Mouse (Mus musculus): ENCODE data around the gene Hyal2. TPM values are rescaled to one million over a fixed set of nuclear protein-coding genes. Genes with fewer than 3 reads are reported as not detected.

The Hyal2 gene
- polyA plus RNA-seq, 1 experiment from 2014 or later: 155 TPM

Other genes with a start within 250 kb of the Hyal2 start
- 10.0 and 10.1 TPM in 2 replicates for gene Hemk1, start 229.6 kb upstream of the Hyal2 start, polyA plus RNA-seq (2014; fragmentation: Nextera tagmentation; extraction: Ambion mirVana)
- gene 6430571L13Rik, start 227.3 kb upstream of the Hyal2 start, polyA plus RNA-seq (2014; fragmentation: Nextera tagmentation; extraction: Ambion mirVana): 0.60 and 0.73 TPM in 2 replicates
- 0.12 and 0.26 TPM in 2 replicates for gene Cacna2d2, start 168.3 kb upstream of the Hyal2 start, polyA plus RNA-seq (2014; fragmentation: Nextera tagmentation; extraction: Ambion mirVana)
- gene Tmem115, start 34.0 kb upstream of the Hyal2 start, polyA plus RNA-seq (2014; fragmentation: Nextera tagmentation; extraction: Ambion mirVana): 42.8 and 47.9 TPM in 2 replicates
- gene Cyb561d2, start 25.8 kb upstream of the Hyal2 start, polyA plus RNA-seq (2014; fragmentation: Nextera tagmentation; extraction: Ambion mirVana): 13.1 and 14.1 TPM in 2 replicates
- gene Nprl2, start 25.7 kb upstream of the Hyal2 start, polyA plus RNA-seq (2014; fragmentation: Nextera tagmentation; extraction: Ambion mirVana): 36.5 and 40.9 TPM in 2 replicates
- gene Zmynd10, start 20.6 kb upstream of the Hyal2 start, polyA plus RNA-seq (2014; fragmentation: Nextera tagmentation; extraction: Ambion mirVana): 0.79 and 0.95 TPM in 2 replicates
- gene Rassf1, start 16.4 kb upstream of the Hyal2 start, polyA plus RNA-seq (2014; fragmentation: Nextera tagmentation; extraction: Ambion mirVana): 46.7 and 49.3 TPM in 2 replicates
- gene Tusc2, start 4.7 kb upstream of the Hyal2 start, polyA plus RNA-seq (2014; fragmentation: Nextera tagmentation; extraction: Ambion mirVana): 57.3 and 60.2 TPM in 2 replicates
- gene Hyal1, start 9.0 kb downstream of the Hyal2 start, polyA plus RNA-seq (2014; fragmentation: Nextera tagmentation; extraction: Ambion mirVana): 8.0 and 8.4 TPM in 2 replicates
- 14.3 and 16.7 TPM in 2 replicates for gene Naa80, start 10.9 kb downstream of the Hyal2 start, polyA plus RNA-seq (2014; fragmentation: Nextera tagmentation; extraction: Ambion mirVana)
- 0.54 and 0.57 TPM in 2 replicates for gene Hyal3, start 12.9 kb downstream of the Hyal2 start, polyA plus RNA-seq (2014; fragmentation: Nextera tagmentation; extraction: Ambion mirVana)
- gene Ifrd2, start 19.7 kb downstream of the Hyal2 start, polyA plus RNA-seq (2014; fragmentation: Nextera tagmentation; extraction: Ambion mirVana): 47.6 and 49.0 TPM in 2 replicates
- 3.4 and 3.7 TPM in 2 replicates for gene Sema3b, start 41.3 kb downstream of the Hyal2 start, polyA plus RNA-seq (2014; fragmentation: Nextera tagmentation; extraction: Ambion mirVana)
- 336 and 358 TPM in 2 replicates for gene Gnai2, start 67.4 kb downstream of the Hyal2 start, polyA plus RNA-seq (2014; fragmentation: Nextera tagmentation; extraction: Ambion mirVana)
- 3.4 and 4.1 TPM in 2 replicates for gene Slc38a3, start 101.6 kb downstream of the Hyal2 start, polyA plus RNA-seq (2014; fragmentation: Nextera tagmentation; extraction: Ambion mirVana)
- gene Gnat1, start 111.8 kb downstream of the Hyal2 start, polyA plus RNA-seq (2014; fragmentation: Nextera tagmentation; extraction: Ambion mirVana): 1.7 and 1.8 TPM in 2 replicates
- gene Sema3f, start 142.5 kb downstream of the Hyal2 start, polyA plus RNA-seq (2014; fragmentation: Nextera tagmentation; extraction: Ambion mirVana): 27.4 and 32.5 TPM in 2 replicates
- 179 and 195 TPM in 2 replicates for gene Rbm5, start 203.1 kb downstream of the Hyal2 start, polyA plus RNA-seq (2014; fragmentation: Nextera tagmentation; extraction: Ambion mirVana)

Data from limb, embryonic 11.5 days (tissue).